Mouse (Mus musculus) hematopoietic stem cell, adult 5-6 weeks (primary cell): ENCODE measurements around the gene Inka2. TPM values are rescaled to one million over a fixed set of nuclear protein-coding genes. Genes with fewer than 3 reads are reported as not detected.

Experiments
- ATAC-seq, 2 experiments: fragments of 125-278 bp in 1 of 2; replicated peaks in 1 of 2; 2 replicates each; pipeline ENCODE4 v1.8.0; 2016 to 2017; ENCODE audit warnings: inconsistent platforms in 2 of 2, mild to moderate bottlenecking in 2 of 2, moderate number of reproducible peaks in 2 of 2, low read depth in 1 of 2, moderate TSS enrichment in 1 of 2; ENCODE audit not compliant: low FRiP score in 2 of 2, poor library complexity in 2 of 2, severe bottlenecking in 2 of 2, insufficient read depth in 1 of 2, low TSS enrichment in 1 of 2
- total RNA-seq: library from RNA; stranded (forward); fragments of 172-1452, 232-1000 nt; gene quantifications from 2 replicates; pipeline ENCODE4 v1.2.3, GENCODE M21; 2017

Gene Inka2
- total RNA-seq, 1 experiment from 2014 or later, result 0.30 TPM

DNA sequence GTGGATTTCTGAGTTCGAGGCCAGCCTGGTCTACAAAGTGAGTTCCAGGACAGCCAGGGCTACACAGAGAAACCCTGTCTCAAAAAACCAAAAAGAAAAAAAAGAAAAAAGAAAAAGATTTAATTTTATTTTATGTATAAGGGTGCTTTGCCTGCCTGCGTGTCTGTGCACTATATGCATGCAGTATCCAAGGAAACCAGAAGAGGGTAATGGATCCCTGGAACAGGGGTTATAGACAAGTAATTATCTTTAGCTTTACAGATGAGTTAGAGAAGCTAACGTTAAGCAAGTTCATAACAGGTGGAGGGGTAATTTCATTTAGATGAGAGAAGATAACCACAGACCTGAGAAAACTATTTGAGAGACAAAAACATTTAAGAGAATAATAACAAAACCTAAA is 49.8 kb downstream of the Inka2 start:
- ATAC-seq, result no peak

GRCm38 (mm10) chr3:105755123-105755522 is 50.7 kb downstream of the Inka2 start:
- ATAC-seq, result no peak

- no peak for ATAC-seq
These were observed 52.1 kb downstream of the Inka2 start for GRCm38 (mm10) chr3:105756505-105756904.

DNA sequence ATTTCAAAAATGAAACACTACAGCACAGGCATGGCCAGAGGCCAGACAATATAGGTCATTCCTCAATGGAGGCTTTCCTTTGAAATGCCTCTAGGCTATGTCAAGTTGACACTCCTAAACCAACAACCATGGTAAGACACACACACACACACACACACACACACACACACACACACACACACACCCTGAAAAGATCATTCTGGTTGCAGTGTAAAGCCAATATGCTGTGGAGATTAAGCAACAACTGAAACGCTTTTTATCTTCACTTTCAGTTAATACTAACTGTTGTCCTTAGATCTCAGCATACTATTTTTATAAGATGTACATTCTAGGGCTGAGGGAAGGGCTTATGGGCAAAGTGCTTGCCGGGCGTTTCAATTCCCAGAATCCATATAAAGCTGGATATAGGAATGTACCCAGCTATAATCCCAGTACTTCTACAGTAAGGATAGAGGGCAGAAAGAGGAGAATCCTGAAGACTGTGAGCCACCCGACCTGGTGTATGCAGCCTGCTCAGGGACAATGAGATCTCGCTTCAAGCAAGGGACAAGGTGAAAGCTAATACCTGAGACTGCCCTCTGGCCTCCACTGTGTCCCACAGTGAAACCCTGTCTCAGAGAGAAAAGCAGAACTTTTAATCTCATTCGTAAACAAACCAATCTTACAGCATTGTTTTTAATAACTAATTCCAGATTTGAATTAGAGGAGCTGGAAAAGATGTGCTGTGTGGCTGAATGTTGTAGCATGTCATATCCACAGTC is 53.1 kb downstream of the Inka2 start:
- 0 out of 4 replicates have a peak, but pooled peaks of 1 of the 2 experiments have one; percentile 14 for ATAC-seq

GRCm38 (mm10) chr3:105758098-105758497 is 53.7 kb downstream of the Inka2 start:
- ATAC-seq, result no peak

DNA sequence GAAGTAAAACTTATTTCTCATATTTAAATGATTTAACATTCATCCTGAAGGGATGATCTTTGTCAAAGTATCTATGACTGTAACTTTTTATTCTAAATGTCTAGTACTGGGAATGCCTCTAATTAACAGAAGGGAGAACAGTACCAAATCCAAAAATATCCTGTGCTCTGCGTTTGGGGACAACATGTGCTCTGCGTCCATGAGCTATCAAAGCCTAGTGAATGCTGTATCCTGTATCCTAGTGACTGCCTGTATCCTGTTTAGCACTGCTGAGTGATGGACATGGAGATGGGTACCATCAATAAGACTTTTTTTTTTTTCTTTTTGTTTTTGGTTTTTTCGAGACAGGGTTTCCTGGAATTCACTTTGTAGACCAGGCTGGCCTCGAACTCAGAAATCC is 54.3 kb downstream of the Inka2 start:
- no peak for ATAC-seq

GRCm38 (mm10) chr3:105760063-105760462 is 55.7 kb downstream of the Inka2 start:
- ATAC-seq, result no peak

DNA sequence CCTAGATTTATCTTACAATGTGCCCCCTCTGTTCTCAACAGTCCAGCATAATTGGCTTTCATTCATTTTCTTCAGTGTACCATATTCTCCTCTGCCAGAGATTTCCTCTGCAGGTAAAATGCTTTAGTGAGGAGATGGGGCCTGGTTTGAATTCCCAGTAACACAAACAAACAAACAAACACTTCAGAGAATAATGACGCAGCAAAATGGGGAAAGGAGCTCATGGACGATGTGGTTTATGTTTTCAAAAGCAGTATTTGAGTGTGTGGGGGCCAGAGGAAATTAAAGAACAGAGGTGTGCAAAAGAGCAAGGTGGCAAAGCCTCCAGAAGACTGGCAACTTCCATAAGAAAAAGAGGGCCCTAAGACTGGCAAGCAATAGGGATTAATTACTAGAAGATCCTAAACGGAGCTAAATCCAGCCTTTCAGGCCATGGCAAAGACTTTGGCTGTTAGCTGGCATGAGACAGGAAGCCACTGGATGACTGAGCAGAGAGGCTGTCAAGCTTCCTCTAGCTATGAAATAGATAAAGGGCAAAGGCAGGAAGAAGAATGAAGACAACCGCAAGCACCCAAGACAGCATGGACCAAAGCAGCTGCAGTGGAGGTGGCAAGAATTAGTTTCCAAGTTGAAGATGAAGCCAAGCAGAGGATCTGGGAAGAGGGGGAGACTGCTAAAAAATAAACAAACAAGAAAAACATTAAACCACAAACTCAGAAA is 58.9 kb downstream of the Inka2 start:
- ATAC-seq, result peak; percentile 55 to 66; a peak in 2 of 4 replicates

GRCm38 (mm10) chr3:105768529-105768928 is 64.1 kb downstream of the Inka2 start:
- ATAC-seq, result peak; percentile 88 to 90

DNA sequence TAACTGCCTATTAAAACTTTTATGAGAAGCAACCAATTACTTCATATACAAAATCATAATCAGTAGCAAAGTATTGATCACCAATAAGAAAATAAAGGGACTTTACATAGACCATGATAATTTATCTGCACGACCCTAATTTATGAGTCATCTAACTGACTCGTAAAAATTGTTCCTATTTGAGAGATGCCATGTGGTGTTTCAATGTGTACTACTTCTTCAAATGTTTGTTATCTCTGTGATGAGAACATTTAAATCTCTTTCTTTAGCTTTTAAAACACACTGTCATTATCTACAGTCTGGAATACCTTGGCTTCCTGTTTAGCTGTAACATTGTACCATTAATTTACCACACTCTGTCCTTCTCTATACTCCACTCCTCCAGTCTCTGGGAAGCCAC is 65.0 kb downstream of the Inka2 start:
- no peak for ATAC-seq

Other genes starting within 250 kb of the Inka2 start
- gene Ddx20, start 17.0 kb upstream of the Inka2 start, total RNA-seq, result 41.8 and 51.4 TPM in 2 replicates
- 130 and 153 TPM in 2 replicates for gene Rap1a, start 96.7 kb downstream of the Inka2 start, total RNA-seq
- 0.38 TPM in 1 of 2 replicates, not detected in the other for gene Adora3, start 166.3 kb downstream of the Inka2 start, total RNA-seq
- gene Tmigd3, start 166.3 kb downstream of the Inka2 start, total RNA-seq, result 1.8 TPM in 1 of 2 replicates, not detected in the other
- gene I830077J02Rik, start 228.1 kb downstream of the Inka2 start, total RNA-seq, result 3.9 and 7.4 TPM in 2 replicates